Mouse (Mus musculus) forebrain, embryonic 11.5 days (tissue): ENCODE measurements around the gene Armc7. TPM values are rescaled to one million over a fixed set of nuclear protein-coding genes. Genes with fewer than 3 reads are reported as not detected.
"Not testable (repeated sequence)": the region's sequence is repeated elsewhere in the genome, so short reads cannot be mapped to it uniquely, and the experiment has no call there.

Source experiments
- ATAC-seq: fragments of 200-750 bp; cut with Nextera tagmentation; replicated peaks from 2 replicates; pipeline ENCODE4 v1.8.0; 2017; ENCODE audit warnings: moderate TSS enrichment; ENCODE audit not compliant: low FRiP score
- DNase-seq: peaks from one replicate; pipeline ENCODE4 v3.0.0-alpha.2; 2017; ENCODE audit warnings: low spot score
- H3K27ac ChIP-seq: fragments of 300-500 bp; sonication (generic); 2 replicates; pipeline ENCODE4 v1.5.1; 2014; ENCODE audit warnings: low read depth, low read length
- H3K27me3 ChIP-seq: fragments of 300-500 bp; sonication (generic); 2 replicates; pipeline ENCODE4 v1.6.1; 2014; ENCODE audit warnings: mild to moderate bottlenecking, low read length, mixed read lengths; ENCODE audit not compliant: control insufficient read depth, insufficient read depth
- H3K36me3 ChIP-seq: fragments of 300-500 bp; sonication (generic); 2 replicates; pipeline ENCODE4 v1.6.1; 2014; ENCODE audit warnings: mild to moderate bottlenecking, low read length, moderate library complexity, mixed read lengths; ENCODE audit not compliant: control insufficient read depth, insufficient read depth
- H3K4me1 ChIP-seq: fragments of 300-500 bp; sonication (generic); replicated peaks from 2 replicates; pipeline ENCODE4 v1.6.1; 2014; ENCODE audit warnings: low read length, mixed read lengths; ENCODE audit not compliant: control insufficient read depth, insufficient read depth
- H3K4me2 ChIP-seq: fragments of 300-500 bp; sonication (generic); 2 replicates; pipeline ENCODE4 v1.6.1; 2014; ENCODE audit warnings: low read depth, mild to moderate bottlenecking, low read length, moderate library complexity, mixed read lengths; ENCODE audit not compliant: severe bottlenecking
- H3K4me3 ChIP-seq: fragments of 300-500 bp; sonication (generic); 2 replicates; pipeline ENCODE4 v1.5.1; 2014; ENCODE audit warnings: low read depth, low read length
- H3K9ac ChIP-seq: fragments of 300-500 bp; sonication (generic); 2 replicates; pipeline ENCODE4 v1.6.1; 2014; ENCODE audit warnings: low read length
- H3K9me3 ChIP-seq: fragments of 300-500 bp; sonication (generic); 2 replicates; pipeline ENCODE4 v1.6.1; 2016; ENCODE audit warnings: low read length, mixed read lengths; ENCODE audit not compliant: control insufficient read depth
- WGBS: fragments of 180-500 bp; shearing (Covaris S2); extraction: QIAGEN DNeasy Blood & Tissue Kit; methylation state at CpG from one replicate; pipeline ENCODE4 v1.1.7; 2014; 5-methylcytosine and 5-hydroxymethylcytosine counted together
- polyA plus RNA-seq: library from polyadenylated mRNA; unstranded; fragments of >200 nt; fragmentation: Nextera tagmentation; extraction: Ambion mirVana; gene quantifications from 2 replicates; pipeline ENCODE4 v1.2.1, GENCODE M21; 2014

Gene Armc7
- polyA plus RNA-seq, 1 experiment from 2014 or later = 8.9 TPM

DNA sequence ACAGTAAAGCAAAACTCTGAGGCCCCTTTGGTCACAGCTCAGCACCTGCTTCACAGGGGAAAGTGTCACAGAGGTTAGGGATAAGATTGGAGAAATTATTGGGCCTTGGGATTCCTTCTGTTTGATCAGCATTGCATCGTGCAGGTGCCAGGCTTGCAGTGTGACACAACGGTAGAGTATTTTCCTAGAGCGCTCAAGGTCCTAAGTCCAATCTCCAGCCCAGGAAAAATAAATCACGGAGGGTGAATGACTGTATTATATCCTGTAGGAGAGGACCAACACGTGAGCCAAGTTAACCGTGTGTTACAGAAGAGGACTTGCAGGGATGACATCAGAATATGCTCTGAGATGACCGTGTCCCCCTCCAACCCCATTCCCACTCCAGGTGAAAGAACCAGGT is 25.3 kb upstream of the Armc7 start:
- DNase-seq (no peak), ATAC-seq (no peak)
- 90% methylated on average over 7 of the region's 7 CpGs for WGBS
- no peak overlapping the region for H3K27ac ChIP-seq
- H3K36me3 ChIP-seq = no peaks in the 10 kb centered on the region
- H3K27me3 ChIP-seq = no peaks in the 10 kb centered on the region
- H3K4me3 ChIP-seq = no peak overlapping the region
- H3K4me1 ChIP-seq = no peaks in the 10 kb centered on the region
- H3K9me3 ChIP-seq = no peaks in the 10 kb centered on the region
- H3K9ac ChIP-seq = no peak overlapping the region
- no peak overlapping the region for H3K4me2 ChIP-seq

- no peak for ATAC-seq
- 91% methylated on average over 8 of the region's 8 CpGs for WGBS
- no peaks in the 10 kb centered on the region for H3K36me3 ChIP-seq
- no peak overlapping the region for H3K9ac ChIP-seq
- H3K27ac ChIP-seq = no peak overlapping the region
- DNase-seq = no peak
- H3K4me3 ChIP-seq = no peak overlapping the region
- no peaks in the 10 kb centered on the region for H3K4me1 ChIP-seq
- H3K9me3 ChIP-seq = no peaks in the 10 kb centered on the region
- no peaks in the 10 kb centered on the region for H3K27me3 ChIP-seq
- no peak overlapping the region for H3K4me2 ChIP-seq
Observed at GRCm38 (mm10) chr11:115451781-115452241, 23.7 kb upstream of the Armc7 start.

DNA sequence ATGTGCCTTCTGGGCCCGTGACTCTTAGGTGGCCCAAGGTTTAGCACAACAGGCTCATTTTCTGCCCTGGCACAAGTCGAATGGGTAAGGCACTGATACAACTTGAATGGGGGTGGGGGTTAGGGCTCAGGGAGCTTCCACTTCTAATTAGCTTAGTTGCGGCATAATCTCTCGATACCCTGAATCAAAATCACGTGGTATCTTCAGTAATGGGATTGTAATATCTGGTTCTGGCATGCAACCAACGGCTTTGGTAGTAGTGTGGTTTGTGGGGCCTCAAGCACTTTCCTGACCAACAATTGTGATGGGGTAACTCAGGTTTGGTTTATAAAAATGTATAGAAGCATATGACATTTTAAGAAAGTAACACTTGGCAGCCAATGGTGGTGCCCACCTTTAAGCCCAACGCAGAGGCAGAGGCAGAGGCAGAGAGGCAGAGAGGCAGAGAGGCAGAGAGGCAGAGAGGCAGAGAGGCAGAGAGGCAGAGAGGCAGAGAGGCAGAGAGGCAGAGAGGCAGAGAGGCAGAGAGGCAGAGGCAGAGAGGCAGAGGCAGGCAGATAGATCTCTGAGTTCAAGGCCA is 23.1 kb upstream of the Armc7 start:
- 85% methylated on average over 7 of the region's 7 CpGs for WGBS
- no peak for ATAC-seq

GRCm38 (mm10) chr11:115453306-115453705 is 22.2 kb upstream of the Armc7 start:
- Histone ChIP-seq H3K36me3 (no peaks in the 10 kb centered on the region), H3K4me1 (no peaks in the 10 kb centered on the region), H3K4me3 (no peak overlapping the region), H3K9ac (no peak overlapping the region), H3K27ac (no peak overlapping the region), H3K4me2 (no peak overlapping the region), H3K27me3 (no peaks in the 10 kb centered on the region), H3K9me3 (no peaks in the 10 kb centered on the region)
- ATAC-seq (no peak), DNase-seq (no peak)
- 86% methylated on average over 4 of the region's 4 CpGs for WGBS

More for the DNA sequence above, 23.1 kb upstream of the Armc7 start:
- Histone ChIP-seq H3K9me3 (no peaks in the 10 kb centered on the region), H3K4me1 (no peaks in the 10 kb centered on the region), H3K27me3 (no peaks in the 10 kb centered on the region), H3K27ac (no peak overlapping the region), H3K4me3 (no peak overlapping the region), H3K9ac (no peak overlapping the region), H3K36me3 (no peaks in the 10 kb centered on the region), H3K4me2 (no peak overlapping the region)
- no peak for DNase-seq

- not testable (repeated sequence) for H3K27ac ChIP-seq, H3K36me3 ChIP-seq, H3K9ac ChIP-seq, H3K4me1 ChIP-seq, ATAC-seq, DNase-seq, H3K4me3 ChIP-seq, H3K27me3 ChIP-seq, H3K9me3 ChIP-seq, H3K4me2 ChIP-seq
- WGBS = 83% methylated on average over 6 of the region's 6 CpGs
Observed at GRCm38 (mm10) chr11:115454822-115455221, 20.6 kb upstream of the Armc7 start.

- Histone ChIP-seq H3K27ac (no peak overlapping the region), H3K9me3 (no peaks in the 10 kb centered on the region), H3K9ac (no peak overlapping the region), H3K36me3 (no peaks in the 10 kb centered on the region), H3K4me2 (no peak overlapping the region), H3K27me3 (no peaks in the 10 kb centered on the region), H3K4me3 (no peak overlapping the region), H3K4me1 (no peaks in the 10 kb centered on the region)
- WGBS = 86% methylated on average over 15 of the region's 15 CpGs
- DNase-seq (no peak), ATAC-seq (no peak)
Observed at GRCm38 (mm10) chr11:115455619-115456018, 19.8 kb upstream of the Armc7 start.

- ATAC-seq (no peak), DNase-seq (no peak)
- Histone ChIP-seq H3K4me2 (no peak overlapping the region), H3K27ac (no peak overlapping the region), H3K9ac (no peak overlapping the region), H3K4me3 (no peak overlapping the region), H3K9me3 (no peaks in the 10 kb centered on the region), H3K27me3 (no peaks in the 10 kb centered on the region), H3K36me3 (no peaks in the 10 kb centered on the region), H3K4me1 (no peaks in the 10 kb centered on the region)
- 95% methylated on average over 5 of the region's 5 CpGs for WGBS
Observed at GRCm38 (mm10) chr11:115456182-115456581, 19.3 kb upstream of the Armc7 start.

DNA sequence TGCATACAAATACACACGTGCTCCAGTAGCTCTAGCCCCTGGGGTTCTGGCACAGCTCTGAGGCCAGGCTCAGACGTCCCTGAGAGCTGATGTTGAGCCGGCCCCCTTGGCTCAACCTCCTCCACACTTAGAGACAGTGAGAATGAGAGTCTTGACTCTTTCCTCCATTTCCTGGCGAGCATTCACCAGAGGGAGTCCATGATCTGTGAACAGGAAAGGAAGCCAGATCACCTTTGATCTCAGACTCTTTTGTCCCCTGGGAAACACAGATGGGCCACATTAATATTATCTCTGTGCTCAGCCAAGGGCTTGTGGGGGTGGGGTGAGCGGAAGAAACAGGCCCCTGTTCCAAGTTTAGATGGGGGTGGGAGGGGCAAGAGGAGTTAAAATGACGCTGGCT is 18.1 kb upstream of the Armc7 start:
- ATAC-seq (no peak), DNase-seq (no peak)
- Histone ChIP-seq H3K9me3 (no peaks in the 10 kb centered on the region), H3K27me3 (no peaks in the 10 kb centered on the region), H3K27ac (no peak overlapping the region), H3K4me2 (no peak overlapping the region), H3K9ac (no peak overlapping the region), H3K4me1 (no peaks in the 10 kb centered on the region), H3K36me3 (no peaks in the 10 kb centered on the region), H3K4me3 (no peak overlapping the region)
- WGBS = 43% methylated on average over 6 of the region's 6 CpGs

GRCm38 (mm10) chr11:115460976-115461375 is 14.5 kb upstream of the Armc7 start:
- Histone ChIP-seq H3K4me1 (no peaks in the 10 kb centered on the region), H3K4me3 (no peak overlapping the region), H3K27ac (no peak overlapping the region), H3K4me2 (no peak overlapping the region), H3K36me3 (no peaks in the 10 kb centered on the region), H3K9ac (no peak overlapping the region), H3K9me3 (no peaks in the 10 kb centered on the region), H3K27me3 (no peaks in the 10 kb centered on the region)
- 16% methylated on average over 8 of the region's 8 CpGs for WGBS
- ATAC-seq (no peak), DNase-seq (no peak)
